Mouse (Mus musculus): ENCODE measurements around the gene C1qtnf9. TPM values are rescaled to one million over a fixed set of nuclear protein-coding genes. Genes with fewer than 3 reads are reported as not detected.

C1qtnf9 gene
- total RNA-seq (2014; rRNA removed) (0.31 TPM in 1 of 2 replicates, not detected in the other), polyA plus RNA-seq (2015; fragmentation: Nextera tagmentation; extraction: Ambion mirVana) (0.26 TPM in 1 of 2 replicates, not detected in the other)

DNA sequence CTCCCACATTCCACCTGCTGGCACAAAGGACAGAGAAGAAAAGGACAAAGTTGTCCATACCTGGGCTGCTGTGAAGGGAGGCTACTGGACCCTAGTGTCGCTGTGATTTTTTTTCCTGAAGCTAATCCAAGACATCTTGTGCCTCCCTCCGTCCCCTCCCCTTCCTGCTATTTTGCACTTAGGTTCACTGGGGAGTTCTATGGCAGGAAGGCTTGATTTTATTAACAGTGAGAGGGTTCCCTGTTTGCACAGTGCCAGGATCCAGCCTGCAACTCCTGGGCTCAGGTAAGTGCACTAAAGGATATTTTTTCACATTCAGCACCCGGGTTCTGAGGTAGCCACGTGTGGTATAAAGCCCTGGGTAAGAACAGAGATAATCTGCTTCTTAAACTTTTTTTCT, at the start of gene C1qtnf9:
C1qtnf9 (plus strand) TSS at position 251 of the 400 bp plus-strand sequence.
- no peak for ATAC-seq
- Histone ChIP-seq H3K27ac (ENCODE audit: low read depth, low read length) (no peak within 1 kb of the TSS), H3K9me3 (ENCODE audit: low read length) (no peaks in the 10 kb centered on the region), H3K4me3 (ENCODE audit: low read depth, low read length) (no peak within 1 kb of the TSS), H3K4me1 (ENCODE audit: insufficient read depth) (no peaks in the 10 kb centered on the region; the same call in 1 of the 2 replicates), H3K4me2 (ENCODE audit: low read depth) (no peak within 1 kb of the TSS), H3K27me3 (ENCODE audit: insufficient read depth, low read length) (no peaks in the 10 kb centered on the region), H3K36me3 (ENCODE audit: insufficient read depth) (no peaks in the 10 kb centered on the region), H3K9ac (no peak within 1 kb of the TSS)
- DNase-seq: no peak
- no peak for TF ChIP-seq CTCF (IDR thresholded peaks at IDR 0.05; ENCODE audit: low read depth)
- WGBS: 82% methylated on average over 4 of the region's 4 CpGs

DNA sequence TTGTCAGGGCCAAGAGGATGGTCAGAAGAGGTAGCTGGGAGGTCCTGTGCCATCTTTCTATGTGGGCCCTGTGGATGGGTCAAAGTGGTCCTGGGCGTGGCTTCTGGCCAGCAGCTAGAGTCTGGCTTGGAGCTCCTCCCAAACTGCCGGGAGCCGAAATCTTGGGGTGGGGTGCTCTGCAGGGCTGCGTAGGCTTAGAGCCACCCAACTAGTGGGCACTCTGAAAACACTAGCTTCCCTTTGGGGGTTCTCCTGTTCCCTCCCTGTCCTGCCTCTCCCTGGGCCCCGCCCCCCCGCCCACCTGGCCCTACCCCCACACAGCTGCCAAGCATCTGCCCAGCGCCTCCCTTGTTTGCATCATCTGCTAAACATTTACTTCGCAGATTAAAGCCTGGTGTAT, 46.6 kb upstream of the C1qtnf9 start:
- DNase-seq: no peak
- Histone ChIP-seq H3K4me2 (ENCODE audit: low read depth) (no peak overlapping the region), H3K9me3 (ENCODE audit: low read length) (no peaks in the 10 kb centered on the region), H3K4me1 (ENCODE audit: insufficient read depth) (no peaks in the 10 kb centered on the region), H3K4me3 (ENCODE audit: low read depth, low read length) (no peak overlapping the region), H3K9ac (no peak overlapping the region), H3K27me3 (ENCODE audit: insufficient read depth, low read length) (no peaks in the 10 kb centered on the region), H3K27ac (ENCODE audit: low read depth, low read length) (no peak overlapping the region), H3K36me3 (ENCODE audit: insufficient read depth) (no peaks in the 10 kb centered on the region)
- TF ChIP-seq CTCF (IDR thresholded peaks at IDR 0.05; ENCODE audit: low read depth): no peak
- no peak for ATAC-seq
- 63% methylated on average over 8 of the region's 8 CpGs for WGBS

DNA sequence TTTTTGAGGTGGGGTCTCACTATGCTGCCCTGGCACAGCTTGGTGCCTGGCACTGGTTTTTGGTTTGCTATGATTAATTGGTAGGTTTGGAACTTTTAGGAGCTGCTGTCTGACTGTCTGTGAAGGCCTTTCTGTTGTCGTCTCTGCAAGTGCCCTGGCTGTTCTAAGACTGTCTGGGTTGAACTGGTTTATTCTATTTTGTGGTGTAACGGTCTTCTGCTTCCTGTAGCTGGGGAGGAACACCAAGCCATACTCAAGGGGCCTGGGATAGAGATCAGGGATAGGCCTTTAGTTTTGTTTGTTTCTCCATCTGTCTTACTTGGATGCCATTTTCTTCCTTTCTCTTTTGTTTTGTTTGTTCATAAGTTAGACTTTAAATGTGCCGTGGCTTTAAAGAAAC, 46.0 kb upstream of the C1qtnf9 start:
- ATAC-seq: no peak

DNA sequence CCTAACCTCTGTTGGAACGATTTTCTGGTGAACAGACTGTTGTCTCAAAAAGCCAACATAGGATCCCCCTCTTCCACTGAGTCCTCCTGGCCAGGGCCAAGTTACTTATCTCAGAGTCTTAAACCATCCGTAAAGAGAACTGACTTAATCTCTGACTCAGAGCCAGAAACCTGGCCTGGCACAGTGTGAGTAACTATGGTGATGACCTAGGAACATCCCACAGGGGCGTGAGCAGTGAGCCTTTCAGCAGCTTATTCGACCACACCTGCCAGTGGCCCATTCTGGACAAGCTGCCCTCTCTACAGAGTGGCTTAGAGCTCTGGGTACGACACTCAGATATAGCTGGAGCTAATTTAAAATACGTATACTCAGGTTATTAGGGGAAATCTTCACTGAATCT, 41.8 kb upstream of the C1qtnf9 start:
- ATAC-seq (peak; percentile 14; the same call in 1 of the 2 replicates), DNase-seq (no peak)
- Histone ChIP-seq H3K4me2 (ENCODE audit: low read depth) (no peak overlapping the region), H3K4me1 (ENCODE audit: insufficient read depth) (no peaks in the 10 kb centered on the region), H3K4me3 (ENCODE audit: low read depth, low read length) (no peak overlapping the region), H3K9ac (no peak overlapping the region), H3K36me3 (ENCODE audit: insufficient read depth) (no peaks in the 10 kb centered on the region), H3K9me3 (ENCODE audit: low read length) (no peaks in the 10 kb centered on the region), H3K27ac (ENCODE audit: low read depth, low read length) (no peak overlapping the region), H3K27me3 (ENCODE audit: insufficient read depth, low read length) (no peaks in the 10 kb centered on the region)
- 60% methylated on average over 6 of the region's 6 CpGs for WGBS
- no peak for TF ChIP-seq CTCF (IDR thresholded peaks at IDR 0.05; ENCODE audit: low read depth)

More for the DNA sequence above, 46.0 kb upstream of the C1qtnf9 start:
- no peak for TF ChIP-seq CTCF (IDR thresholded peaks at IDR 0.05; ENCODE audit: low read depth)
- Histone ChIP-seq H3K4me2 (ENCODE audit: low read depth) (no peak overlapping the region), H3K27me3 (ENCODE audit: insufficient read depth, low read length) (no peaks in the 10 kb centered on the region), H3K9ac (no peak overlapping the region), H3K36me3 (ENCODE audit: insufficient read depth) (no peaks in the 10 kb centered on the region), H3K9me3 (ENCODE audit: low read length) (no peaks in the 10 kb centered on the region), H3K27ac (ENCODE audit: low read depth, low read length) (no peak overlapping the region), H3K4me3 (ENCODE audit: low read depth, low read length) (no peak overlapping the region), H3K4me1 (ENCODE audit: insufficient read depth) (no peaks in the 10 kb centered on the region)
- WGBS: 52% methylated on average over 3 of the region's 3 CpGs
- DNase-seq: no peak

DNA sequence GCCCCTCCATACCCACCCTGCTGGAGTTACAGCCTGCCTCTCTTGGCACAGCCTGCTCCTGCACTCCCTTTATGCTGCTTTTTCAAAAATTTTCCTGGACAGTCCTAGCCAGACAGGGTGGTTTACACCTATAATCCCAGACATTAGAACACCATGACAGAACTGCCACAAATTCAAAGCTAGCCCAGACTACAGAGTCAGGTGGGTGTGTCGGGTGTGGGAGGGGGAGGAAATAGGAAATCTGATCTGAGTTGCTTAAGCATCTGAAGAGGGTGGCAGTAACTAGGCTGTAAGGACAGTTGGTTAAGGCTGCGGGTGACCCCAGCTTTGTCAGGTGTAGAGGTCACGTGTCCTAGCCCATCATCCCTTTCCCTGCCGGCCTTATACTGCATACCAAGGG, 40.8 kb upstream of the C1qtnf9 start:
- Histone ChIP-seq H3K9ac (no peak overlapping the region), H3K4me2 (ENCODE audit: low read depth) (no peak overlapping the region), H3K36me3 (ENCODE audit: insufficient read depth) (no peaks in the 10 kb centered on the region), H3K9me3 (ENCODE audit: low read length) (no peaks in the 10 kb centered on the region), H3K27ac (ENCODE audit: low read depth, low read length) (no peak overlapping the region), H3K4me1 (ENCODE audit: insufficient read depth) (no peaks in the 10 kb centered on the region), H3K27me3 (ENCODE audit: insufficient read depth, low read length) (no peaks in the 10 kb centered on the region), H3K4me3 (ENCODE audit: low read depth, low read length) (no peak overlapping the region)
- ATAC-seq: no peak
- no peak for DNase-seq
- no peak for TF ChIP-seq CTCF (IDR thresholded peaks at IDR 0.05; ENCODE audit: low read depth)
- 88% methylated on average over 4 of the region's 4 CpGs for WGBS

DNA sequence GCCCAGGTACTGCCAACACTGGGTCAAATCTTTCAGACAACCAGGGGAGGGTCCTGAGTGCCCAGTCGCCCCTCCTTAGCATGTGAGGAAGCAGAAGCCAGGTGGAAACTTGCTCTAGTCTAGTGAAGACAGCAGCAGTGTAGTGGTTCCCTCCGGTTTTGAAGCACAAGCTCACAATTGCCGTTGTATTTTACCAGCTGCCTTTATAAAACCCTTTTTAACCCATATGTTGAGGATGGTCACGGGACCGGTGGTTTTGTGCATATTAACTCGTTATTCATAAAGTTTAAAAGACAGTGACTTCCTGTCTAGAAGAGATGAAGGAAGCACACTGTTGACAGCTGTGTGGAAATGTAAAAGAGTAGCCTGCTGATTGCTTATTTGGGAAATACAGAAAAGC, 35.9 kb upstream of the C1qtnf9 start:
- Histone ChIP-seq H3K4me1 (ENCODE audit: insufficient read depth) (peaks cover 18% of the 10 kb centered on the region), H3K36me3 (ENCODE audit: insufficient read depth) (no peaks in the 10 kb centered on the region), H3K27ac (ENCODE audit: low read depth, low read length) (no peak overlapping the region), H3K9ac (no peak overlapping the region), H3K9me3 (ENCODE audit: low read length) (no peaks in the 10 kb centered on the region), H3K27me3 (ENCODE audit: insufficient read depth, low read length) (no peaks in the 10 kb centered on the region), H3K4me3 (ENCODE audit: low read depth, low read length) (no peak overlapping the region), H3K4me2 (ENCODE audit: low read depth) (no peak overlapping the region)
- 48% methylated on average over 6 of the region's 6 CpGs for WGBS
- DNase-seq (no peak), ATAC-seq (no peak)
- no peak for TF ChIP-seq CTCF (IDR thresholded peaks at IDR 0.05; ENCODE audit: low read depth)

DNA sequence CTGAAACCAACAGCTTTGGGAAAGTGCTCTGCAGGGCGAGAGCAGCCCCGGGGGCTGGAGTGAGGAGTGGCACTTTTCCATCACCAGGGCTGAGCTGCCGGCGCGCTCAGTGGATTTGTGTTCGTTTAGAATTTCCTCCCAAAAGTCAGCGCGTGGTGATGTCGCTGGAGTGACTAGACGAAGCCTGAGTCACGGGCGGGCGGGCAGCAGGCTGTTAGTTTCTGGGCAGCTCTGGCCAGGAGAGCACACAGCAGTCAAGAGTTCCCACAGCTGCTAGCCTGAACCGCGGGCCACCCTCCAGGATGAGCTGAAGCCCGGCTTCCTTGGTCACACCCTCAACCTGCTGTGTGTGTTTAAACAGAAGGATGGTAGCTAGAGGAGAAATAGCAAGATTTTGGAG, 35.1 kb upstream of the C1qtnf9 start:
- 23% methylated on average over 16 of the region's 16 CpGs for WGBS
- H3K4me3 ChIP-seq (ENCODE audit: low read depth, low read length): no peak overlapping the region
- 0 out of 2 replicates have a peak overlapping the region, but pooled peaks have one; percentile 21 for H3K27ac ChIP-seq (ENCODE audit: low read depth, low read length)
- ATAC-seq (peak; percentile 26; the same call in 1 of the 2 replicates), DNase-seq (peak; percentile 42)
- no peaks in the 10 kb centered on the region for H3K27me3 ChIP-seq (ENCODE audit: insufficient read depth, low read length)
- no peaks in the 10 kb centered on the region for H3K36me3 ChIP-seq (ENCODE audit: insufficient read depth)
- H3K4me1 ChIP-seq (ENCODE audit: insufficient read depth): peaks cover 18% of the 10 kb centered on the region
- no peak for TF ChIP-seq CTCF (IDR thresholded peaks at IDR 0.05; ENCODE audit: low read depth)
- no peaks in the 10 kb centered on the region for H3K9me3 ChIP-seq (ENCODE audit: low read length)
- peak overlapping the region; percentile 37 for H3K4me2 ChIP-seq (ENCODE audit: low read depth)
- H3K9ac ChIP-seq: no peak overlapping the region
